Mouse (Mus musculus) limb, embryonic 14.5 days (tissue): ENCODE results near the gene Emid1. TPM values are rescaled to one million over a fixed set of nuclear protein-coding genes. Genes with fewer than 3 reads are reported as not detected.
A peak's percentile ranks its signal among the peaks of the same experiment; 100 is the strongest.

Experiments
- ATAC-seq: fragments of 200-750 bp; cut with Nextera tagmentation; 2 replicates; pipeline ENCODE4 v1.8.0; 2017; ENCODE audit warnings: low read depth, moderate number of reproducible peaks, moderate TSS enrichment; ENCODE audit not compliant: low FRiP score
- DNase-seq: peaks from one replicate; pipeline ENCODE4 v3.0.0-alpha.2; 2015; ENCODE audit warnings: low spot score
- H3K27ac ChIP-seq: fragments of 300-500 bp; sonication (generic); replicated peaks from 2 replicates; pipeline ENCODE4 v1.5.1; 2014; ENCODE audit warnings: low read depth, mild to moderate bottlenecking, low read length, moderate library complexity, mixed read lengths
- H3K27me3 ChIP-seq: fragments of 300-500 bp; sonication (generic); 2 replicates; pipeline ENCODE4 v1.6.1; 2014; ENCODE audit warnings: low read length, mixed read lengths; ENCODE audit not compliant: control insufficient read depth, insufficient read depth
- H3K36me3 ChIP-seq: fragments of 300-500 bp; sonication (generic); 2 replicates; pipeline ENCODE4 v1.6.1; 2014; ENCODE audit warnings: mild to moderate bottlenecking, low read length, moderate library complexity, mixed read lengths; ENCODE audit not compliant: control insufficient read depth, insufficient read depth
- H3K4me1 ChIP-seq: fragments of 300-500 bp; sonication (generic); 2 replicates; pipeline ENCODE4 v1.6.1; 2014; ENCODE audit warnings: antibody characterized with exemption, low read length, mixed read lengths; ENCODE audit not compliant: control insufficient read depth, insufficient read depth
- H3K4me2 ChIP-seq: fragments of 300-500 bp; sonication (generic); replicated peaks from 2 replicates; pipeline ENCODE4 v1.6.1; 2014; ENCODE audit warnings: low read depth, mild to moderate bottlenecking, low read length, moderate library complexity; ENCODE audit not compliant: severe bottlenecking
- H3K4me3 ChIP-seq: fragments of 300-500 bp; sonication (generic); replicated peaks from 2 replicates; pipeline ENCODE4 v1.5.1; 2014; ENCODE audit warnings: low read length
- H3K9ac ChIP-seq: fragments of 300-500 bp; sonication (generic); 2 replicates; pipeline ENCODE4 v1.6.1; 2014; ENCODE audit warnings: mild to moderate bottlenecking, low read depth, low read length, moderate library complexity; ENCODE audit not compliant: severe bottlenecking
- H3K9me3 ChIP-seq: fragments of 300-500 bp; sonication (generic); 2 replicates; pipeline ENCODE4 v1.6.1; 2016; ENCODE audit warnings: low read length; ENCODE audit not compliant: control insufficient read depth
- POLR2A ChIP-seq: fragments of 200-500 bp; IDR thresholded peaks from 2 replicates; pipeline ENCODE4 v1.8.0; 2012; ENCODE audit warnings: inconsistent platforms, mild to moderate bottlenecking, moderate library complexity, borderline replicate concordance; ENCODE audit not compliant: insufficient read depth, insufficient read length; ENCODE audit errors: extremely low read depth
- WGBS: fragments of 180-500 bp; shearing (Covaris S2); extraction: QIAGEN DNeasy Blood & Tissue Kit; methylation state at CpG from one replicate; pipeline ENCODE4 v1.1.7; 2014; 5-methylcytosine and 5-hydroxymethylcytosine counted together
- polyA plus RNA-seq, 2 experiments: library from polyadenylated mRNA; depleted of rRNA in 1 of 2; stranded (reverse) in 1 of 2; unstranded in 1 of 2; fragments of >200 nt; fragmentation: Nextera tagmentation in 1 of 2; extraction: Ambion mirVana in 1 of 2; gene quantifications; 2 replicates each; pipeline versions ENCODE4 v1.2.1 to v1.2.3; 2012 to 2014

Emid1 gene
- polyA plus RNA-seq, 2 experiments = 25.3 to 32.2 TPM

- Histone ChIP-seq H3K36me3 (peaks cover 39% of the 10 kb centered on the region), H3K4me3 (peak overlapping the region; percentile 81), H3K9me3 (no peaks in the 10 kb centered on the region), H3K4me1 (peaks cover 31% of the 10 kb centered on the region), H3K27ac (no peak overlapping the region), H3K27me3 (peaks cover 45% of the 10 kb centered on the region), H3K4me2 (peak overlapping the region; percentile 85), H3K9ac (peak overlapping the region; percentile 70)
- WGBS = 14% methylated on average over 38 of the region's 38 CpGs
- no peak for DNase-seq
- TF ChIP-seq POLR2A = no peak
- no peak for ATAC-seq
These were observed 87.6 kb downstream of the Emid1 start for GRCm38 (mm10) chr11:5064282-5065055.

DNA sequence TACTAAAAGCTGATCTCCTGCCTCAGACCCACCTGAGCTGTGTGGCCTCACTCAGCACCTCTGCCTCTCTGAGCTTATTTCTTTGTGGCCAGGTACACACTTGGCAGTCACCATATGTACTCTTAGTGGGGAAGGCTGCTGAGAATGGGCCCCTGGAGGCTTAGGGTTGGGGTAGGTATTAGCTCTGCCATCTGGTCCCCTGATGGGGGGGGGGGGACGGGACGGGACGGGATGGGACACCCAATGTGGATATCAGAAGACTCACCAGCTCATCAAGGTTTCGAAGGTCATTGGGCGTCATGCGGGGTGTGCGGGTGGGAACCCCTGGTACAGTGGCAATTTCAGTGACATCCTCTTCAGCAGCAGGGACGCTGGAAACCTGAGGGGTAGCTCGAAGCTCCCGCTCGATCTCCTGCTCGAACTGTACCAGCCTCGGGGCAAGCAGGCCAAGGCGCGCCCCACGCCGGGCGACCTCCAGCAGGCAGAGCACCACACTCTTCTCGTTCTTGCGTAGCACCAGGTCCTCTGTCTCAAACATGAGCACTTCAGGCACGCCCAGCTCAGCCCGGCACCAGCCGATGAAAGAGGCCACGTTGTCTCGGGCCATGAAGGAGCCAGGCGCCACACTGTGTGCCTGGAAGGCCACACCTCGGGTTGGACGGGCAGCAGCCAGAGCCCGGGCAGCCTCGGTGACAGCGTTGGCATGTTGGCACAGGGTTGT, 88.3 kb downstream of the Emid1 start:
- 51% methylated on average over 30 of the region's 31 CpGs for WGBS
- ATAC-seq (no peak), DNase-seq (no peak)
- Histone ChIP-seq H3K27ac (no peak overlapping the region), H3K9ac (no peak overlapping the region), H3K9me3 (no peaks in the 10 kb centered on the region), H3K4me2 (peak overlapping the region; percentile 85), H3K36me3 (peaks cover 32% of the 10 kb centered on the region), H3K27me3 (peaks cover 52% of the 10 kb centered on the region), H3K4me1 (peaks cover 35% of the 10 kb centered on the region), H3K4me3 (peak overlapping the region; percentile 81)
- TF ChIP-seq POLR2A = no peak

- 59% methylated on average over 12 of the region's 13 CpGs for WGBS
These were observed 89.1 kb downstream of the Emid1 start for GRCm38 (mm10) chr11:5062860-5063505.

DNA sequence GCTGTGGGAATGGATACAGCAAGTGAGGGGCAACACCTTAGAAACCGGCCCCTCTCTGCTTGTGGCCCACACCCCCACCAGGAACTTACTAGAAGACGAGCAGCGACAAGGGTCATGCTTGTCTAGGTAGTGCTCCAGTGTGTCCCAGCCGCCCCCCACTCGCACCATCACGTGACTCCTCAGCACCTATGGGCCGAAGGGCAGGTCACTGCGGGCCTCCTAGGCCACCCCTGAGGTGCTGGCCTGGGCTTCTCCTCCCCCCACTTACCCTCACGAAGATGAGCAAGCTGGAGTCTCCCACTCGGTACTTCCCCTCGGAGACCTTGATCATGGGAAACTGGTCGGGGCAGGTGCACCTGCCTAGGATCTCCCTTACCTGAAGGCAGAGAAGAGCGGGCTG, 89.7 kb downstream of the Emid1 start:
- ATAC-seq (no peak), DNase-seq (no peak)
- H3K4me2 ChIP-seq = peak overlapping the region; percentile 73
- no peak for TF ChIP-seq POLR2A
- peak overlapping the region; percentile 48; the same call in 1 of the 2 replicates for H3K9ac ChIP-seq
- H3K4me1 ChIP-seq = peaks cover 43% of the 10 kb centered on the region
- H3K36me3 ChIP-seq = peaks cover 21% of the 10 kb centered on the region
- no peak overlapping the region for H3K27ac ChIP-seq
- WGBS = 24% methylated on average over 13 of the region's 13 CpGs
- peaks cover 63% of the 10 kb centered on the region for H3K27me3 ChIP-seq
- peak overlapping the region; percentile 36 for H3K4me3 ChIP-seq
- H3K9me3 ChIP-seq = no peaks in the 10 kb centered on the region

More at GRCm38 (mm10) chr11:5062860-5063505, 89.1 kb downstream of the Emid1 start:
- H3K27ac ChIP-seq = no peak overlapping the region
- H3K4me2 ChIP-seq = peak overlapping the region; percentile 26; the same call in 1 of the 2 replicates
- peaks cover 24% of the 10 kb centered on the region for H3K36me3 ChIP-seq
- no peak for TF ChIP-seq POLR2A
- peaks cover 57% of the 10 kb centered on the region for H3K27me3 ChIP-seq
- H3K4me1 ChIP-seq = peaks cover 36% of the 10 kb centered on the region
- no peak overlapping the region for H3K9ac ChIP-seq
- ATAC-seq (no peak), DNase-seq (no peak)
- no peak overlapping the region for H3K4me3 ChIP-seq
- H3K9me3 ChIP-seq = no peaks in the 10 kb centered on the region

GRCm38 (mm10) chr11:5061413-5062139, 90.5 kb downstream of the Emid1 start:
- peak overlapping the region; percentile 48 for H3K9ac ChIP-seq
- H3K4me2 ChIP-seq = peak overlapping the region; percentile 73
- TF ChIP-seq POLR2A = no peak
- WGBS = 2% methylated on average over 50 of the region's 62 CpGs
- H3K36me3 ChIP-seq = peaks cover 21% of the 10 kb centered on the region
- DNase-seq (peak; percentile 87), ATAC-seq (peak; percentile 41)
- H3K27me3 ChIP-seq = peaks cover 69% of the 10 kb centered on the region
- H3K9me3 ChIP-seq = no peaks in the 10 kb centered on the region
- H3K4me3 ChIP-seq = peak overlapping the region; percentile 36
- H3K27ac ChIP-seq = no peak overlapping the region
- H3K4me1 ChIP-seq = peaks cover 46% of the 10 kb centered on the region
